ENCODE assay signal across 14 mouse cellular contexts in genomic region chr8:123503801-123504467, GRCm38 (mm10). TPM values are rescaled to one million over a fixed set of nuclear protein-coding genes. Genes with fewer than 3 reads are reported as not detected.
DNase-seq lines count a peak whose midpoint lies in the region; ATAC-seq and TF ChIP-seq lines count a peak whose summit lies in the region.
"Had no signal": no experiment of that assay in that cellular context is flagged by ENCODE, and none has a peak within 500 bp of the region (broad histone marks: within the 10 kb centered on the region; RNA-seq: fewer than 3 reads in every experiment).

No protein-coding gene starts in this region.

- peak; percentile 31; the same call in 1 of the 2 replicates for TF ChIP-seq CTCF in kidney, postnatal 0 days (IDR thresholded peaks at IDR 0.05; ENCODE audit: low read depth)

- no peak overlapping the region for H3K4me2 ChIP-seq in kidney, postnatal 0 days (ENCODE audit: low read length)
- no peak overlapping the region for H3K4me2 ChIP-seq in neural tube, embryonic 13.5 days
- H3K4me2 ChIP-seq in neural tube, embryonic 15.5 days = no peak overlapping the region
- H3K4me2 ChIP-seq: hindbrain, embryonic 12.5 days had no signal

- H3K4me1 ChIP-seq in kidney, postnatal 0 days (replicated peaks; ENCODE audit: insufficient read depth, low read length) = peaks cover 5% of the 10 kb centered on the region; the same call in 1 of the 2 replicates
- no peaks in the 10 kb centered on the region for H3K4me1 ChIP-seq in neural tube, embryonic 13.5 days (replicated peaks)
- no peaks in the 10 kb centered on the region for H3K4me1 ChIP-seq in neural tube, embryonic 15.5 days
- H3K4me1 ChIP-seq: hindbrain, embryonic 12.5 days had no signal

- peak; percentile 43 to 51 for DNase-seq in cerebellum, postnatal 10 days
- DNase-seq in cerebellum, adult 11 months = no peak
- DNase-seq in kidney, postnatal 0 days (ENCODE audit: low spot score) = no peak
- DNase-seq in kidney, postnatal 25 days = no peak
- DNase-seq in splenic B cell, adult 2 months (ENCODE audit: low read depth, low spot score) = peak; percentile 19
- DNase-seq in MN1 (ENCODE audit: low spot score) = no peak
- DNase-seq: cerebellum, adult 9-10 months; gastrocnemius, postnatal 14 days; layer of hippocampus, postnatal 36 days; lung, adult 18-20 months had no signal

- H3K27ac ChIP-seq in kidney, postnatal 0 days = no peak overlapping the region
- no peak overlapping the region for H3K27ac ChIP-seq in neural tube, embryonic 13.5 days (replicated peaks)
- no peak overlapping the region for H3K27ac ChIP-seq in neural tube, embryonic 15.5 days (replicated peaks)

- peaks cover 47% of the 10 kb centered on the region for H3K36me3 ChIP-seq in kidney, postnatal 0 days (ENCODE audit: insufficient read depth, low read length)
- H3K36me3 ChIP-seq in neural tube, embryonic 13.5 days = peaks cover 100% of the 10 kb centered on the region
- H3K36me3 ChIP-seq in neural tube, embryonic 15.5 days = peaks cover 97% of the 10 kb centered on the region
- H3K36me3 ChIP-seq in splenic B cell, adult 2 months (ENCODE audit: control insufficient read depth, insufficient read depth, low read length, poor library complexity, severe bottlenecking) = peaks cover 17% of the 10 kb centered on the region

- H3K9ac ChIP-seq in kidney, postnatal 0 days (ENCODE audit: low read depth, low read length) = no peak overlapping the region
- no peak overlapping the region for H3K9ac ChIP-seq in neural tube, embryonic 13.5 days
- no peak overlapping the region for H3K9ac ChIP-seq in neural tube, embryonic 15.5 days (replicated peaks)
- H3K9ac ChIP-seq: hindbrain, embryonic 12.5 days had no signal

- ATAC-seq in kidney, postnatal 0 days (replicated peaks; ENCODE audit: low FRiP score, low read depth) = no peak
- 0 out of 2 replicates have a peak, but pooled peaks have one; percentile 7 for ATAC-seq in neural tube, embryonic 13.5 days (ENCODE audit: low read depth)
- ATAC-seq in neural tube, embryonic 15.5 days (ENCODE audit: low FRiP score) = no peak

- H3K27me3 ChIP-seq in kidney, postnatal 0 days (ENCODE audit: insufficient read depth, low read length) = no peaks in the 10 kb centered on the region
- H3K27me3 ChIP-seq in neural tube, embryonic 13.5 days = no peaks in the 10 kb centered on the region
- H3K27me3 ChIP-seq in neural tube, embryonic 15.5 days (replicated peaks) = no peaks in the 10 kb centered on the region
- H3K27me3 ChIP-seq in splenic B cell, adult 2 months (ENCODE audit: control insufficient read depth, insufficient read depth, low read length, poor library complexity, severe bottlenecking) = no peaks in the 10 kb centered on the region
- H3K27me3 ChIP-seq: hindbrain, embryonic 12.5 days had no signal

- no peak overlapping the region for H3K4me3 ChIP-seq in kidney, postnatal 0 days (replicated peaks; ENCODE audit: low read depth, low read length)
- no peak overlapping the region for H3K4me3 ChIP-seq in neural tube, embryonic 13.5 days
- no peak overlapping the region for H3K4me3 ChIP-seq in neural tube, embryonic 15.5 days (replicated peaks)
- H3K4me3 ChIP-seq: erythroblast, embryonic 14.5 days; hindbrain, embryonic 12.5 days had no signal

- no peaks in the 10 kb centered on the region for H3K9me3 ChIP-seq in kidney, postnatal 0 days (replicated peaks; ENCODE audit: low read length)
- H3K9me3 ChIP-seq in neural tube, embryonic 13.5 days = no peaks in the 10 kb centered on the region
- no peaks in the 10 kb centered on the region for H3K9me3 ChIP-seq in neural tube, embryonic 15.5 days (replicated peaks)
- H3K9me3 ChIP-seq: hindbrain, embryonic 12.5 days had no signal

- over 99% methylated on average over 6 of the region's 6 CpGs for WGBS in kidney, postnatal 0 days
- 98% methylated on average over 6 of the region's 6 CpGs for WGBS in neural tube, embryonic 13.5 days
- WGBS in neural tube, embryonic 15.5 days = 97% methylated on average over 6 of the region's 6 CpGs

RNA-seq across cellular contexts. Expression of gene Dbndd1, which starts 11.3 kb away (rescaled TPM):
- polyA plus RNA-seq in kidney, postnatal 0 days (2015; fragmentation: Nextera tagmentation; extraction: Ambion mirVana) = 2.4 and 3.3 TPM in 2 replicates
- polyA plus RNA-seq in neural tube, embryonic 13.5 days (2015; fragmentation: Nextera tagmentation; extraction: Ambion mirVana) = 68.6 and 84.2 TPM in 2 replicates
- polyA plus RNA-seq in neural tube, embryonic 15.5 days (2015; fragmentation: Nextera tagmentation; extraction: Ambion mirVana) = 67.0 and 84.1 TPM in 2 replicates
- polyA plus RNA-seq: erythroblast, embryonic 14.5 days had no signal

RNA-seq across cellular contexts. Expression of gene Gas8, which starts 14.7 kb away (rescaled TPM):
- polyA plus RNA-seq in kidney, postnatal 0 days (2015; fragmentation: Nextera tagmentation; extraction: Ambion mirVana) = 27.1 and 29.2 TPM in 2 replicates
- polyA plus RNA-seq in neural tube, embryonic 13.5 days (2015; fragmentation: Nextera tagmentation; extraction: Ambion mirVana) = 41.1 and 45.8 TPM in 2 replicates
- polyA plus RNA-seq in neural tube, embryonic 15.5 days (2015; fragmentation: Nextera tagmentation; extraction: Ambion mirVana) = 34.3 and 37.5 TPM in 2 replicates

RNA-seq across cellular contexts. Expression of gene Afg3l1, which starts 26.2 kb away (rescaled TPM):
- 40.3 and 48.0 TPM in 2 replicates for polyA plus RNA-seq in kidney, postnatal 0 days (2015; fragmentation: Nextera tagmentation; extraction: Ambion mirVana)
- polyA plus RNA-seq in neural tube, embryonic 13.5 days (2015; fragmentation: Nextera tagmentation; extraction: Ambion mirVana) = 50.8 and 54.0 TPM in 2 replicates
- 47.3 and 50.7 TPM in 2 replicates for polyA plus RNA-seq in neural tube, embryonic 15.5 days (2015; fragmentation: Nextera tagmentation; extraction: Ambion mirVana)

Comparison
In these comparisons a context has a peak if more than half of its experiments do, and no peak if none do; other contexts are left out.
1. DNase-seq: peak in cerebellum, postnatal 10 days (2 of 2) and splenic B cell, adult 2 months (single experiment); none in cerebellum, adult 11 months (single experiment), kidney, postnatal 0 days (single experiment), kidney, postnatal 25 days (0 of 2) and MN1 (single experiment).
2. RNA of gene Dbndd1, which starts 11.3 kb away (polyA plus RNA-seq): 68.6 to 84.2 TPM in neural tube, embryonic 13.5 days and 67.0 to 84.1 TPM in neural tube, embryonic 15.5 days; 2.4 to 3.3 TPM in kidney, postnatal 0 days; every median in the first group is over 10 times any median in the second.